Mouse (Mus musculus): Measurements from ENCODE around the gene Gm10378. TPM values are rescaled to one million over a fixed set of nuclear protein-coding genes. Genes with fewer than 3 reads are reported as not detected.
"Not testable (repeated sequence)": the region's sequence is repeated elsewhere in the genome, so short reads cannot be mapped to it uniquely, and the experiment has no call there.

Gm10378 gene
- not detected in 2 replicates for polyA plus RNA-seq (2016; fragmentation: Nextera tagmentation; extraction: Ambion mirVana)

GRCm38 (mm10) chr14:42655638-42656037, at the start of gene Gm10378:
TSS of gene Gm10378 (plus strand) at chr14:42655938.
- H3K4me1 ChIP-seq; H3K4me3 ChIP-seq; H3K27me3 ChIP-seq (replicated peaks; ENCODE audit: low read depth, poor library complexity, severe bottlenecking); H3K36me3 ChIP-seq (replicated peaks); H3K9me3 ChIP-seq; H3K27ac ChIP-seq (replicated peaks); DNase-seq (ENCODE audit: low spot score): not testable (repeated sequence)
- WGBS = no CpG with 5 or more reads among the region's 1 CpGs

DNA sequence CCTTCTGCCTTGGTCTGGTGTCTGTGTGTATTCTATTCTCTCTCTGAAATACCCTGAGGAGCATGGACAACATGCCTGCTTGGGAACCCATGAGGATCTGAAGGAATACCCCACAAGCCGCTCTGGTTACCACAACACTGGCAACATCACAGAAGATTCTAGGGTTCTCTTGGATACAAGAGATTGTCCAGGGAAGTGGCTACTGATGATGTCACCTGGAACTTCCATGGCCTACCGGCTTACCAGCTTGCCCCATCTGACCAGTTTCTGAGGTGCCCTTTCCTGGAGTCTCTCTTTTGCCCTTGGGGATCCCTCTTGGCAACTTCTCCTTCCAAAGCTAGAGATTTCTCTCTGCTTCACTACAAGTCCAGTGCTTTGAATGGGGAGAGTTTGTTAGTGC, 13.9 kb upstream of the Gm10378 start, which contains the start of gene Gm3633:
TSS of gene Gm3633 (minus strand) at position 101 of the 400 bp plus-strand sequence.
- WGBS = 89% methylated on average over 1 of the region's 2 CpGs
- not testable (repeated sequence) for H3K4me1 ChIP-seq; H3K36me3 ChIP-seq (replicated peaks); H3K27me3 ChIP-seq (replicated peaks; ENCODE audit: low read depth, poor library complexity, severe bottlenecking); H3K4me3 ChIP-seq; DNase-seq (ENCODE audit: low spot score); H3K9me3 ChIP-seq; H3K27ac ChIP-seq (replicated peaks)

Small RNA genes within 50 kb of the gene (microRNA-seq; reads per million reads assigned to microRNA genes)
- gene Gm23620 (not detected), gene Gm25228 (not detected)

Other genes starting within 250 kb of the Gm10378 start
- gene Gm8005, start 216.3 kb upstream of the Gm10378 start, polyA plus RNA-seq (2016; fragmentation: Nextera tagmentation; extraction: Ambion mirVana) = not detected in 2 replicates
- not detected in 2 replicates for gene Gm8011, start 192.1 kb upstream of the Gm10378 start, polyA plus RNA-seq (2016; fragmentation: Nextera tagmentation; extraction: Ambion mirVana)
- gene Gm8020, start 153.6 kb upstream of the Gm10378 start, polyA plus RNA-seq (2016; fragmentation: Nextera tagmentation; extraction: Ambion mirVana) = not detected in 2 replicates
- gene Gm8024, start 131.7 kb upstream of the Gm10378 start, polyA plus RNA-seq (2016; fragmentation: Nextera tagmentation; extraction: Ambion mirVana) = not detected in 2 replicates
- gene Gm17124, start 56.1 kb upstream of the Gm10378 start, polyA plus RNA-seq (2016; fragmentation: Nextera tagmentation; extraction: Ambion mirVana) = not detected in 2 replicates
- not detected in 2 replicates for gene Gm3633, start 14.0 kb upstream of the Gm10378 start, polyA plus RNA-seq (2016; fragmentation: Nextera tagmentation; extraction: Ambion mirVana)
- gene Gm3015, start 112.9 kb downstream of the Gm10378 start, polyA plus RNA-seq (2016; fragmentation: Nextera tagmentation; extraction: Ambion mirVana) = not detected in 2 replicates
- gene Gm10377, start 142.0 kb downstream of the Gm10378 start, polyA plus RNA-seq (2016; fragmentation: Nextera tagmentation; extraction: Ambion mirVana) = not detected in 2 replicates
- gene Gm21977, start 197.5 kb downstream of the Gm10378 start, polyA plus RNA-seq (2016; fragmentation: Nextera tagmentation; extraction: Ambion mirVana) = not detected in 2 replicates